Mouse (Mus musculus) embryonic stem cell, embryonic (primary cell): Measurements from ENCODE around the gene Rint1.
"Not testable (repeated sequence)": the region's sequence is repeated elsewhere in the genome, so short reads cannot be mapped to it uniquely, and the experiment has no call there.

Experiments used
- CTCF ChIA-PET, 4 experiments: fragments of 300-600 bp in 2 of 4; fragments of 350-600 bp in 2 of 4; sonication (Branson Sonifier 250); formaldehyde crosslinking; loops; one replicate each; lab custom pipeline; 2022; ENCODE audit warnings: inconsistent platforms in 2 of 4; lab: Charles Lee
- POLR2A ChIA-PET, 4 experiments: fragments of 300-600 bp in 2 of 4; fragments of 350-600 bp in 2 of 4; sonication (Branson Sonifier 250); formaldehyde crosslinking; loops; one replicate each; lab custom pipeline; 2022; ENCODE audit warnings: antibody characterized with exemption in 4 of 4, inconsistent platforms in 1 of 4; lab: Charles Lee

Rint1 gene

DNA sequence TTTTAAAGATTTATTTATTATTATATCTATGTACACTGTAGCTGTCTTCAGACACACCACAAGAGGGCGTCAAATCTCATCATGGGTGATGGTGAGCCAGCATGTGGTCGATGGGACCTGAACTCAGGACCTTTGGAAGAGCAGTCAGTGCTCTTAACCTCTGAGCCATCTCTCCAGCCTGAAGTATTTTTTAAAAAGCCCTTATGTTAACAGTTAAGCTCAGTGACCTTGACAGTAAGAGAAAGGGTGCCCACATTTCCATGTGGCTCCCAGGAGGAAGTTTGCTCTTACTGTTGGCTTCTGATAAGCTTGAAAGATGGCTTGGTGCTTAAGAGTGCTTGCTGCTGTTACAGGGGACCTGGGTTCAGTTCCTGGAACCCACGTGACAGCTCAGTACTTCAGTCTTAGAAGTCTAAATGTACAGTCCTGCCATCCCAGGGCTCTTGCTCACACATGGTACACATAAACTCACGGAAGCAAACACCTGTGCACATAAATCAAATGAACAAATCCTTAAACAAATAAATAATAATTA is 1.6 kb downstream of the Rint1 start:
- ChIA-PET POLR2A (interaction anchor here in 3 of 4 experiments (0.6 to 3.2 kb wide), 9 partner anchors 8 to 354 kb away, joined by 3 to 10 read pairs (median 3); no protein-coding TSS in a partner anchor), CTCF (interaction anchor here (0.7 to 1.2 kb wide), 4 partner anchors 9 to 1076 kb away, joined by 3 read pairs; no protein-coding TSS in a partner anchor)

DNA sequence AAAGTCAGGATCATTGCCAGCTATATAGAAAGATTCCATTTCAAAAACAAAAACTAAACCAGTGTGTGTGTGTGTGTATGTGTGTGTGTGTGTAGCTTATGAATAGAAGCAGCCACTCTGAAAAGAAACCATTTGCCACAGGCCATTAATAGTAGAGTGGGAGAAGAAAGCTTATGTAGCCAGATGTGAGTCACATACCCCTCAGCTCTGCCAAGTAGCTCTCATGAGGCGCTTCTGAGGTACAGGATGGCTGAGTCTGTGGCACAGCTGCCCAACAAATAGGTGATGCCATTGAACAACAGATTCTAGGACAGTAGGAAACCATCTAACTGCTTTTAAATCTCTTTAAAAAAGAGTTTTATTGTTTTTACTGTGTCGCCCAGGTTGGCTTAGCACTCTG is 5.2 kb downstream of the Rint1 start:
- CTCF ChIA-PET = interaction anchor here in 1 of 4 experiments (0.7 kb wide), 1 partner anchor 376 kb away, joined by 3 read pairs; no protein-coding TSS in a partner anchor
- POLR2A ChIA-PET = interaction anchor here in 2 of 4 experiments (1.6 to 1.8 kb wide), 2 partner anchors 50 to 51 kb away, joined by 5 to 6 read pairs; partner anchors contain the start of gene Tomm7 (in 1 of the 2)

DNA sequence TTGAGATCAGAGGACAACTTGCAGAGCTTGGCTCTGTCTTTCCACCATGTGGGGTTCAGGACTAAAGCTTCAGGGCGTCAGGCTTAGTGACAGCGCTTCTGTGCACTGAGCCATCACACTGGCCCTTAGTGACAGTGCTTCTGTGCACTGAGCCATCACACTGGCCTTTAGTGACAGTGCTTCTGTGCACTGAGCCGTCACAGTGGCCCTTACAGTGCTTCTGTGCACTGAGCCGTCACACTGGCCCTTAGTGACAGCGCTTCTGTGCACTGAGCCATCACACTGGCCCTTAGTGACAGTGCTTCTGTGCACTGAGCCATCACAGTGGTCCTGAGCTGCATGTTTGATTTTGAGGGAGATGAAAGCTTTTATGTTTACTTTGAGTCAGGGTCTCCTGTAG is 27.3 kb downstream of the Rint1 start:
- ChIA-PET POLR2A (interaction anchor here in 2 of 4 experiments (0.6 to 1.7 kb wide), 4 partner anchors 11 to 351 kb away, joined by 3 to 8 read pairs (median 4); no protein-coding TSS in a partner anchor), CTCF (no interaction called here)

DNA sequence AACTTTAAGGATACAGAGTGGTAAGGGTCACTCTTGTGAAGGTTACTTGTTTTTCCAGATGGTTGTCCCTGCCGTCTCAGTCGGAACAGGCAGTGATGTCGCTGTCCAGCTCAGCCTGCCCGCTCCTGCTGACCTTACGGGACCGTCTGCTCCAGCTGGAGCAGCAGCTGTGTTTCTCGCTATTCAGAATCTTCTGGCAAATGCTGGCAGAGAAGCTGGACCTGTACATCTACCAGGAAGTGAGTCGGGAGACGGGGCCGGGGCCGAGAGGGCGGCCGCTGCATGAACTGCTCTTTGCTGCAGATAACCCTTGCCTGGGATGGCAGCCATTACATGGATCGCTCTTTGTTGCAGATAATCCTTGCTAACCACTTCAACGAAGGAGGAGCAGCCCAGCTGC is 29.2 kb downstream of the Rint1 start:
- ChIA-PET CTCF (no interaction called here), POLR2A (interaction anchor here in 1 of 4 experiments (1.4 kb wide), 1 partner anchor 10 kb away, joined by 3 read pairs; no protein-coding TSS in a partner anchor)

DNA sequence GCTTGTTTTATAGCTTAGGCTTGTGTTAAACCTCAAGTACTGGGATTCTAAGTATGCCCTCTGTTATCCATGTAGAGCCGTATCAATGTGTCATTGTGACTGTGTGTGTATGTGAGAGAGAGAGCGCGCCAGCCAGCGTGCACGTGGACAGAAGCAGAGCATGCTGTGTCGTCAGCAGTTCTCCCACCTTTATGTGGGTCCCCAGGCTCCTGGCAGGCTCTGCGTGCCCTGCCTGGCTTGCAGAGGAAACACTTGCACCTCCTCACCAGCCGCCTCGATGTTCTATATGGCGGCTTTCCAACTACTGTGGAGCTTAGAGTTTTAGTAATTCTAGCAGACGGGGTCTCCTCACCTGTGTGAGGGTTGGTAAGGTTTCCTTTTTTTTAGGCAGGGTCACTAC is 34.8 kb downstream of the Rint1 start:
- POLR2A ChIA-PET = interaction anchor here in 1 of 4 experiments (1.2 kb wide), 1 partner anchor 22 kb away, joined by 5 read pairs; the partner anchor contains the start of gene Tomm7
- CTCF ChIA-PET = interaction anchor here in 1 of 4 experiments (1.0 kb wide), 1 partner anchor 22 kb away, joined by 3 read pairs; the partner anchor contains the start of gene Tomm7

DNA sequence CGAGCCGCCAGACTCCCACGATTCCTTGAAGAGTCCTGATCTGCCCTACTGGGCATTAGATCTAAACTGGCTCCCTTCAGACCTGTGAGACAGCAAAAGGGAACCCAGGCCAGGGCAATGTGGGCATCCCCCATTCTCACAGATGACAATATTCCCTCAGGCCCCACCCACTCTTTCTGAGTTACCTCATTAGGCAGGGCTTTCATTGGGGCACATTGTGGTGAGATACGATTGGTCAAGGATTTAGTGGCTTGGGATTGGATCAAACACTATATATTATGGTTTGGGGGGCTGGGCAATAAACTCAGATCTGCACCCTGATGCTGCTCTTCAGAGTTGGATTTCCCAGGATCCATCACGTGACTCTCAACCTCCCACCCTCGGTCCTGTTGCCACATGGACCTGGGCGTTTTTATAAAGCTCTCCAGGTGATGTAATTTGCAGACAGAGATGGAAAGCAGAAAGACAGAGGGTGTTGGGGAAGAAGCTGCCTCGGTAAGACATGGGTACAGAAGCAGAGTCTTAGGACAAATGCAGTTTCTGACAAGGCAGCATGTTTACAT is 36.7 kb downstream of the Rint1 start:
- CTCF ChIA-PET = interaction anchor here in 1 of 4 experiments (0.7 kb wide), 1 partner anchor 592 kb away, joined by 4 read pairs; no protein-coding TSS in a partner anchor
- POLR2A ChIA-PET = interaction anchor here in 1 of 4 experiments (0.9 kb wide), 1 partner anchor 20 kb away, joined by 3 read pairs; the partner anchor contains the start of gene Tomm7

DNA sequence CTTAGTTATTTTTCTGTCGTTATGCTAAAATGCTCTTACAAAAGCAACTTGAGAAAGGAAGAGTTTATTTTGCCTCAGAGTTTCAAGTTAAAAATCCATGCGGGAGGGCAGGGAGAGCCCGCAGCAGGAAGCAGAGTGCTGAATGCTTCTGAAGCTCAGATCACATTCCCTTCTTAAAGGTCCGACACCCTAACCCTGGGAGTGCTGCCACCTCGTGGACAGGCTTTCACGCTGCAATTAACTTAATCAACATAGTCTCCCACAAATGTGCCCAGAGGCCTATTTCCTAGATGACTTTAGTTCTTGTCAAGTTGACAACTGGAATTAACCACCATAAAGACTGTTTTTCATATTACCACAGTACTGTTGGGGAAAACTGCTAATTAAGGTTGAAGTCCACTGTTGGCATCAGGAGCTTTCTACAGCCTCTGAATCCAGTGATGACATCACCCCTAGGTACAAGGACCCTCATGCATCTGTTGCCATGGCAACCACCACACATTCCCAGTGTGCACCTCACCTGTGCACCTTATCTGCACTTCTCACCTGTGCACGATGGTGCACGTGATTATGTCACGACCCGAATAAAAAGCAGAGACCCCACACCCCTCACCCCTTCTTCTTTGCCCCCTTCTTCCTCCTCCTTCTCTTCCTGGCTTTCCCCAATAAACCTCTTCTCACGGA is 39.0 kb downstream of the Rint1 start:
- ChIA-PET CTCF (interaction anchor here (0.5 to 1.8 kb wide), 19 partner anchors 8 to 621 kb away, joined by 3 to 17 read pairs (median 5); partner anchors contain the start of genes Tomm7 (in 3 of the 4) and Srpk2 (in 1 of the 4)), POLR2A (interaction anchor here in 3 of 4 experiments (0.7 to 4.3 kb wide), 13 partner anchors 10 to 1703 kb away, joined by 3 to 35 read pairs (median 4); partner anchors contain the start of genes Tomm7 (in 3 of the 3) and Rint1 (in 1 of the 3))

DNA sequence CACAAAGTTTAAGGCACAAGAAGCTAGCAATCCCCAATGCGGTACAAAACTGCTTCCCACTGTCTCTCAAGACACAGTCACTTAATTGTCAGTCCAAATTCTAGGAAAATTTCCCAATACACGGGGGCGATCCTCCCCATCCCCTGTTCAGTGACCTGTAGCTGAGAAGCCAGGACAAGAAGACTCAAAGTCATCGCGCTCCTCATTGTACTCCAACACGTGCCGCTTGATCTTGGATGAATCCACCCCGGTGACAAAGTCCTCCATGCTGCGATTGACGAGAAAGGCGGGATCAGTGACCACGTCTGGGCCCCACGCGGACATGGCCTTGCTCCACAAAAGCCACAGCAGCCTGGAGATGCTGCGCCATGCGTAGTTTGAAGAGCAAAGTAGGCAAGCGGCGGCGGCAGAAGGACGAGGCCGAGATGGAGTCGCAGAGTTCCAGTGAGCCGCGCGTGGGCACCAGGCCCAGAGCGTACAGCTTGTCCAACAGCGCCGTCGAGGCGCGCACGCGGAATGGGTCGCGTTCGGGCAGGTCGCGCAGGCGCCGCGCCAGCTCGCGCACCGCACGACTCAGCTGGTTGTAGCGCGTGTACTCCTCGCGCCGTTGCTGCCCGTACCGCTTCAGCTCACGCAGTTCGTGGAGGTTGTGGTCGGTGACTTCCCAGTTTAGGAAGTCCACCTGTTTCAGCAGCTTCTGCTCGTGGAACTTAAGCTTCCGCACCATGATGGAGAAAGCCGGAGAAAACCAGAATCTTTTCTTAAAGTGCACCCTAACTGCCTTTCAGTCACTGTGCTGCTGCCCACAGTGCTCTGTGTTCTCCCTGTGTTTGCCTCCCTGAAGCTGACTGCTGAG is 43.6 kb downstream of the Rint1 start:
- POLR2A ChIA-PET = interaction anchor here in 2 of 4 experiments (0.6 to 3.0 kb wide), 7 partner anchors 11 to 51 kb away, joined by 3 to 24 read pairs (median 3); partner anchors contain the start of gene Tomm7 (in 2 of the 2)

DNA sequence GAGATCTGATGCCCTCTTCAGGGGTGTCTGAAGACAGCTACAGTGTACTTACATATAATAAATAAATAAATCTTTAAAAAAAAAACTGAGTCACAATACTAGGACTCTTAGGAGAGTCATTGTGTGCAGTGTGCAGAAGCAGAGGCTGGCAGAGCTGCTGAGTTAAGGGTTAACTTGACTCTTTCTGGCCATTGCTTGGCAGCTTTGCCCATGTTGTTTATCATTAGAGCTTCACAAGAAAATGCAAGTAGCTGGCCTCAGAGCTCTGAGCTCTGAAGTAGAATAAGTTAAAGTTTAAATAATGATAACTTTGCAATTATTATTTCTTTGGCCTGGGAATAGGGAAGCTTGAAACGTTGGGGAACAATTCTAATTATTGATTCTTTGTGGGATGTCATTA is 48.2 kb downstream of the Rint1 start:
- ChIA-PET CTCF (interaction anchor here in 1 of 4 experiments (1.8 kb wide), 1 partner anchor 10 kb away, joined by 5 read pairs; no protein-coding TSS in a partner anchor), POLR2A (interaction anchor here in 1 of 4 experiments (1.3 kb wide), 1 partner anchor 9 kb away, joined by 7 read pairs; the partner anchor contains the start of gene Tomm7)

More for the DNA sequence above, 43.6 kb downstream of the Rint1 start:
- CTCF ChIA-PET = interaction anchor here in 2 of 4 experiments (0.7 to 0.9 kb wide), 2 partner anchors 44 to 1283 kb away, joined by 3 read pairs; partner anchors contain the start of gene Rint1 (in 1 of the 2)

DNA sequence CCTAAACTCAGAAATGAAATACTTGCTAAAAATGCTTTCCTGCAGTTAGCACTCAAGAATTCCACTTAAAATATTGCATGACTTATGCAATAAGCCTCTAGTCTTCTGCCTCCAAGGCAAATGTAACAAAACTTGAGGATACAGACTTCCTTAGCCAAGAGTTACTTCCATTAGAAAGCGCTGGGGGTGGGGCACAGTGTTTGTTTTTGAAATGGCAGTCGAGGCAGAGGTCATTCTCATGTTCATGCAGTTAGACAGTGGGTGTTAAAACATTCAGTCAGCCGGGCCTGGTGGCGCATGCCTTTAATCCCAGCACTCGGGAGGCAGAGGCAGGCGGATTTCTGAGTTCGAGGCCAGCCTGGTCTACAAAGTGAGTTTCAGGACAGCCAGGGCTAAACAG is 50.6 kb downstream of the Rint1 start:
- CTCF ChIA-PET = interaction anchor here in 3 of 4 experiments (0.6 to 1.9 kb wide), 5 partner anchors 9 to 422 kb away, joined by 3 to 8 read pairs (median 5); no protein-coding TSS in a partner anchor

DNA sequence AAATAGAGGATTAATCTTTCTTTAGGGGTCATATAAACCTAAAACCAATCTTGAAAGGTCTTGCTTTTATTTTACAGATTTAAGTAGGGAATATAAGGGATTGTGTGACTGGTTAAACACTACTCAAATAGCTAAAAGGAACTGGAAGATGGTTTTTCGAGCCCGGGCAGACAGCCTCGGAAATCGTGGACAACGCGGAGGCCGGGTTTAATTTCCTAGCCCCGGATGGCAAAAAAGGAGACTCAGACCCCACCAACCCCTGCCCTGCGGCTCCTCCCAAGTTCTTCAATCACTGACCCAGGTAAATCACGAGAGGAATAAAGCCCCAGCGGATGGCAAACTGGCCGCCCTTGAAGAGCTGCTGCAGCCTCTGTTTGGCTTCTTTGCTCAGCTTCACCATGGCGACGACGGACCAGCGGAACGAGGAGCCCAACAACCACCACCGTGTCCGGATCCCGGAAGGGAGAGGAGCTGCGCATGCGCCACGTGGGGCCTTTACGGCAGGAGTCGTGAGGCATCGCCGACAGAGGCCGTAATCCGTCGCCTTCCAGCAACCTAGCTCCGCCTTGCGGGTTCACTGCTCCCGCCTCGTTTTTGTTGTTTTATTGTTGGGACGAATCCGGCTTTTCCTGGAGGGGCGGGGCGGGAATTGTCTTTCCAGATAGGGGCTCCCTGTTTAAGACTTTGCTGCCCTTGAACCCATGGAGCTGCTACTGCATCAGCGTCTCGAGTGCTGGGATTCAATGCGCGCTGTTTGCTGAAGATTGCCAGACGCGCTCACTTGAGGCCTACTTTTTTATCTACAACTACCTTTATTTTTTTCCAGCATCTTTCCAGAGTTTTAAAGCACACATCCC is 56.4 kb downstream of the Rint1 start, which contains the start of gene Tomm7:
Tomm7 (minus strand) TSS at position 488 of the 857 bp plus-strand sequence.
- ChIA-PET POLR2A (interaction anchor here (0.6 to 4.7 kb wide), 68 partner anchors 8 to 908 kb away, joined by 3 to 35 read pairs (median 4); partner anchors contain the start of genes Kmt2e (in 2 of the 4), Rint1 (in 2 of the 4), Abcb8 (in 1 of the 4) and Nub1 (in 1 of the 4)), CTCF (interaction anchor here in 3 of 4 experiments (0.7 to 2.0 kb wide), 6 partner anchors 17 to 94 kb away, joined by 3 to 17 read pairs (median 4); no protein-coding TSS in a partner anchor)

More for the DNA sequence above, 50.6 kb downstream of the Rint1 start:
- POLR2A ChIA-PET = interaction anchor here in 2 of 4 experiments (0.7 to 1.8 kb wide), 7 partner anchors 12 to 719 kb away, joined by 3 to 5 read pairs (median 3); partner anchors contain the start of gene 4931409K22Rik (in 1 of the 2)

DNA sequence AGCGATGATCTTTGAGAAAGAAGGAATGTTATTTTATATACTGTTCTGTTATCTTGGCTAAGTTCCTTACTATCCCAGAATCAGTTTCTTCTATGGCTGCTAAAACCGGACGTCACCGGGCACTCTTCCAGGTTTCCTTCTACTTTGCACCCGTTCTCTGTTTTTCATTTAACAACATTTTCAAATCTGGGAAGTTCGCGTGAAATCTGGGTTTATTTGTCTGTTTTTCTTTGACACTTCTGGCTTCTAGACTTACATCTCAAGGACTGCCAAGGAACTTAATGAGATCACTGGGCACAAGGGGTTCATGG is 57.0 kb downstream of the Rint1 start:
- POLR2A ChIA-PET = interaction anchor here (0.6 to 4.7 kb wide), 58 partner anchors 9 to 907 kb away, joined by 3 to 35 read pairs (median 4); partner anchors contain the start of genes Kmt2e (in 2 of the 4), Rint1 (in 2 of the 4), Abcb8 (in 1 of the 4) and Nub1 (in 1 of the 4)
- CTCF ChIA-PET = interaction anchor here in 3 of 4 experiments (0.9 to 2.0 kb wide), 5 partner anchors 18 to 94 kb away, joined by 3 to 17 read pairs (median 5); no protein-coding TSS in a partner anchor

DNA sequence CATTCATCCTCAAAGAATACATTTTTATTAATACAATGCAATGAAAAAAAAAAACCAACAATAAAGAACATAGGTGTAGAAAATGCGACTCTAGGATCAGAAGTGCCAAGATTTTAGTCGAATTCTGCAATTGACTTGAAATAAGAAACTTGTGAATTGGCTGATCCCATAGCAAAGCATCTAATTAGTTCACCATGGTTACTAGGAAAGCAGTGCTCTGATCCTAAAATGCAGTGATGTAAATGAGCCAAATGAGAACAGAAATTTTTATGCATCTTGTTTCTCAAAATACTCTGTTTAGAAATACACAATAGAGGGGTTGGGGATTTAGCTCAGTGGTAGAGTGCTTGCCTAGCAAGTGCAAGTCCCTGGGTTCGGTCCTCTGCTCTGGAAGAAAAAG is 57.6 kb downstream of the Rint1 start:
- CTCF ChIA-PET = no interaction called here
- POLR2A ChIA-PET = interaction anchor here in 2 of 4 experiments (0.6 to 4.7 kb wide), 7 partner anchors 9 to 758 kb away, joined by 3 to 35 read pairs (median 7); no protein-coding TSS in a partner anchor

DNA sequence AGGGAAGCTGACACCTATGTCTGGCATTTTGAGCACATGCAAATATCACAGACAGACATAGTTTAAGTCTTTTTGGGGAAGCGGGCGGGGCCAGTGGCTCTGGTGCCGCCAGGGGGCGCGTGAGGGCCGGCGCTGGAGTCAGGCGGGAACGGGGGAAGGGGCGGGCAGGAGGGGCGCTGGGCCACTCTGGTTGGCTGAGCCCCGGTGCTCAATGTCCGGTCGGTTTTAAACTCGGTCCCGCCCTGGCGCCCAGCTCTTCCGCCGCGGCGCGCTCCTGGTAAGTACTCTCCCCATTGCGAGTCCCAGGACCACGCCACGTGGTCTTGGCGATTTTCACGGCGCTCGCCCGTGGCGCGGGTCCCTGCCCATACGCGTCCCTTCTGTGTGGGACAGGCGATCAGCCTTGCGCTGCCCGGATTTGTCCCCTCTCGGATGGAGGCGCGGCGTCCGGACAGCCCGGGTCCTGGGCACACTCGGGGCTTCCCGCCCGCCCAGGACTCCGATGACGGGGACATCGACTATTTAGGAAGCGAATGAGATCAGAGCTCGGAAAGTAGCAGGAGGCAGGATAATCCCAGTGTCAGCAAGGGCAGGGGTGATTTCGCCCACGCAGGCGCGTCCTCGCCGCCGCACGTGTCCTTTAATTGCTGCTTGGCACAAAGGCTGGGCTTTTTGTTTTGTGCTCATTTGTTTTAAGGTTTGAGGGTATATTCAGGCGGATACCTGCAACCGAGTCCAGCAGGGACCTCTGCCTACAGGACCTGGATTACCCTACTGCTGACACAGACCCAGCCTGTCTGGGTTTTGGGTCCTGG is 63.0 kb downstream of the Rint1 start:
- POLR2A ChIA-PET = interaction anchor here in 3 of 4 experiments (0.6 to 1.5 kb wide), 11 partner anchors 9 to 139 kb away, joined by 3 to 10 read pairs (median 3); partner anchors contain the start of gene Rint1 (in 1 of the 3)
- CTCF ChIA-PET = interaction anchor here in 2 of 4 experiments (0.6 to 0.7 kb wide), 2 partner anchors 94 to 599 kb away, joined by 3 to 11 read pairs; no protein-coding TSS in a partner anchor

DNA sequence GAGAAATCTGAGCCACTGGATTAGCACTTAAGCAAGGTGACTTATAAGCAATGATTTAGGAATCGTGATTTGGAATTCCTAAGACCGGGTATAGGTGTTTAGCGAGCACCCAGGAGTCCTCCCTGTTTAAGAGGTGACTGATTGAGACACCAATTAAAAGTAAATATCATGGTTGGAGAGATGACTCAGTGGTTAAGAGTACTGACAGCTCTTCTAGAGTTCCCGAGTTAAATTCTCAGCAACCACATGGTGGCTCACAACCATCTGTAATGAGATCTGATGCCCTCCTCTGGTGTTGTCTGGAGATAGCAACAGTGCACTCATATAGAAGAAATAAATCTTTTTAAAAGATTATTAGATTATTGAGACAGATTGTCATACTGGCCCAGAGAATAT is 63.6 kb downstream of the Rint1 start:
- POLR2A ChIA-PET = interaction anchor here in 3 of 4 experiments (0.6 to 1.5 kb wide), 9 partner anchors 8 to 139 kb away, joined by 3 to 10 read pairs (median 4); no protein-coding TSS in a partner anchor
- CTCF ChIA-PET = not testable (repeated sequence)
